Mouse (Mus musculus) left cerebral cortex, postnatal 4 days (tissue): Measurements from ENCODE around the gene Cep131. TPM values are rescaled to one million over a fixed set of nuclear protein-coding genes. Genes with fewer than 3 reads are reported as not detected.

Experiments
- DNase-seq: peaks from one replicate; pipeline ENCODE4 v3.0.0-alpha.2; 2022
- intact Hi-C: fragments of 180-260 bp; cut with DNase I; formaldehyde crosslinking; loops from one replicate; pipeline ENCODE4 v1.15.1; 2025
- total RNA-seq, 2 experiments: library from RNA; stranded (reverse); gene quantifications; 2 replicates each; pipeline ENCODE4 v1.2.3; 2021

Gene Cep131
- total RNA-seq, 2 experiments from 2014 or later, result 49.8 to 53.8 TPM

DNA sequence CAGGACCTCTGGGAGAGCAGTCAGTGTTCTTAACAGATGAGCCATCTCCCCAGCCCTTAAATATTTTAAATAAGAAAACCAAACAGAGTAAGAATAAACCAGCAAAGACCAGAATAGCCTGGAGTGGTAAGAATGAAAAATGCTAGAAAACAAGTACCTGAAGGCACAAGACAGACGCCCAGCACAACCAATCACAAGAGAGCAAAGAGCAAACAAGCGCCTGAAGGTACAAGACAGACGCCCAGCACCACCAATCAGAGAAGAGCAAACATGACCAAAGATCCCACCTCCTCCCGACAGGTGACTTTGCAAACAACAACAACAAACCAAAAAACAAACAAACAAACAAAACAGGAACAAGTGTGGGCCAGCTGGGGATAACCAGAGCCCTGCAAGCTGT is 32.8 kb downstream of the Cep131 start:
- intact Hi-C loops, result no loop called here
- no peak for DNase-seq

DNA sequence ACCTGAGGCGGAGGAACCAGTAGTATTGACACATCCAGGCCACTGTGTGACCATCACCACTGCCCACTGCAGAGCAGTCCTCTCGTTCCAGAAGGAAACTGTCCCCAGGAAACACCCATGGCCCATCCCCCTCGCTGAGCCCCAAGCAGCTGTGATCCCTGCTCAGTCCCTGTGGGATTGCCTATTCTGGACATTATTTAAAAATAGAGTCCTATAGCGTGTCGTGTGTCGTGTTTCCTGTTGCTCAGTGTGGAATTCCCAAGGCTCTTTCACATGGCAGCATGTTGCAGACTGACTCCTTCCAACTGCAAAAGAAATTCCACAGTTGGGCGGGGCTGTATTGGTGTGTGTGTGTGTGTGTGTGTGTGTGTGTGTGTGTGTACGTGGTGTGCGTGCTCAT is 34.4 kb downstream of the Cep131 start:
- no peak for DNase-seq
- intact Hi-C loops, result no loop called here

DNA sequence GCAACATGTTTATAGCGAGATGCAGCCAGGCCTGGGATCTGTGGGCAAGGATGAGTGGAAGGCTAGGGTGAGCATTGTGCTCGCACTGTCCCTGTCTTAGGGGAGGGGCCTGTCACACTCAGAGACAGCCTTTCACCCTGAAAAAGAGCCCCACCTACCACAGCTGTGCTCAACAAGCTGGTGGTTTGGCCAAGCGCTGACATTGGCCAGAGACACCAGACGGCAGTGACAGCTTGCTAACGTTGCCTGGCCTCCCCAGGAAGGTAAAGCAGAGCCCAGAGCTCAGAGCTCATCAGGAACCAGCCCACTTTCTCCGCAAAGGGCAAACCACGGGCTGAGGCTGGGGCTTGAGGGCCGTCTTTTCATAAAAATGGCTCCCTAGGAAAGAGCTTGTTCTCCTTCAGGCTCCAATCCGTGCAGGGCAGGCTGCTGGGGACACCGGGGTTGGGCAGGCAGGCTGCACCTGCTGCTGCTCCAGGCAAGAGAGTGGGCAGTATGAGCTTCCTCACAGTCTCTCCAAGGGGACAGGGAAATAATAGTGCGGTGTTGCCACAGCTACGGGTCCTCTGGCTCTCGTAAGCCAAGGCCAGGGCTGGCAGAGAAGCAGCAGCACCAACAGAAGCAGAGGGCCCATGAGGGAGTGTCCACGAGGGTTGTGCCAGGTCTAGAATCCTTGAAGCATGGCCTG is 35.4 kb downstream of the Cep131 start:
- intact Hi-C loops, result no loop called here
- peak; percentile 88 for DNase-seq

DNA sequence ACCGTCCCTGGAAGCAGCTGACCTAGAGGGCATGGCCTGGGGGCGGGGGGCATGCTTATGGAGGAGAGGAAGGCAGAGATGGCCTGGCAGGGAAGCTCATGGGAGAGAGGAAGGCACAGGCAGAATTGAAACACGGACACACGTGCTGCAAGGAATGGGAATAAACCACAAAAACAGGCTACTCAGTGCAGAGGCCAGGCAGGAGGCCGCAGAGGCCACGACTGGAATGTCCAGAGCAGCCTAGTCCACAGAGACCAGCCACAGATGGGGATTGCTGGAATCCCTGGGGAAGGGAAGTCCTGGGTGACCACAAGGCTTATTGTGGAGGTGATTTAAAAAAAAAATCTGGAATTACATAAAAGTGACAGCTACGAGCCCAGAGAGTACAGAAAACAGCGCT is 37.6 kb downstream of the Cep131 start:
- DNase-seq, result no peak
- intact Hi-C loops, result no loop called here

DNA sequence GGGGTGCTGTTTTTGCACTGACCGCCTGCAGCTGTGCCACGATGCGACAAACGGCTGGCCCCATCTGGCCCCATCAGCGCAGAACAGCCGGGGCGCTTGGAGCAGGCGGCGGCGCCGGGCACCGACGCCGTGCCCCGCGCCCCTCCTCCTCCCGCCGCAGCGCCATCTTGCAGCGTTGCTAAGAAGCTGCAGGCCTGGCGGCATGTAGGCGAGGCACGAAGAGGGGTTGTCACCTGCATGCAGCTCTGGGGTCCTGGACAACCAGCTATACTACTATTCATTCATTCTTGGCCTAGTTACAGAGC is 38.4 kb downstream of the Cep131 start:
- peak; percentile 79 for DNase-seq
- intact Hi-C loops, result no loop called here

DNA sequence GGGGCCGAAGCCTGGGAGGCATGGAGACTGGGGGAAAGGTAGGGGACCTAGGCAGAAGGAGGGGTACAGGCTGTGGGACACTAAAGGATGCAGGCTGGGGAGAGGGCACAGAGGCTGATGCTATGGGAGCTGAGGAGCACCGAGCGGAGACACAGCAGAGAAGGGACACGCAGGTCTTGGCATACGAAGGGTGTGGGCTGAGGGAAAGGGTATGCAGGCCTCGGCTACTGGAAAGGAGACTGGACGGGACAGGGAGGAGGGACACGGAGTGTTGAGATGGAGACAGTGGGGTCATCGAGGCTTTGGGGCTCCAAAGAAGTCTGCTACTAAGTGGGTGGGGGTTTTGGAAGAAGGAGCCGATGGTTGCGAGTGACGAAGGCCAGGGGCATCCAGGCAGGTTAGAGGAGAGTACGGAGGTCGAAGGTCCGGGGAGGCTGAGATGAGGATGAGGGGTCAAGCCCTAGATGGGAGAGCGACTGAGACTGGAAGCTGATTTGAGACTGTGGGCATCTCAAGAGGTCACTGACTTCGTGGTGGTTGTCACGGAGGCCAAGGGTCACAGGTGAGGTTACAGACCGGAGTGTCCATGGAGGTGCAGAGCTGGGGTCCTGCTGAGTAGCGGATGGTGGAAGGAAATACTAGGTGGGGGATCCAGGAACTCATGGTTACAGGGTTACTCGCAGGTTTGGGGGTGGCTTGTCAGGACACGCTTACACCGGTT is 38.9 kb downstream of the Cep131 start:
- DNase-seq, result no peak
- intact Hi-C loops, result no loop called here

DNA sequence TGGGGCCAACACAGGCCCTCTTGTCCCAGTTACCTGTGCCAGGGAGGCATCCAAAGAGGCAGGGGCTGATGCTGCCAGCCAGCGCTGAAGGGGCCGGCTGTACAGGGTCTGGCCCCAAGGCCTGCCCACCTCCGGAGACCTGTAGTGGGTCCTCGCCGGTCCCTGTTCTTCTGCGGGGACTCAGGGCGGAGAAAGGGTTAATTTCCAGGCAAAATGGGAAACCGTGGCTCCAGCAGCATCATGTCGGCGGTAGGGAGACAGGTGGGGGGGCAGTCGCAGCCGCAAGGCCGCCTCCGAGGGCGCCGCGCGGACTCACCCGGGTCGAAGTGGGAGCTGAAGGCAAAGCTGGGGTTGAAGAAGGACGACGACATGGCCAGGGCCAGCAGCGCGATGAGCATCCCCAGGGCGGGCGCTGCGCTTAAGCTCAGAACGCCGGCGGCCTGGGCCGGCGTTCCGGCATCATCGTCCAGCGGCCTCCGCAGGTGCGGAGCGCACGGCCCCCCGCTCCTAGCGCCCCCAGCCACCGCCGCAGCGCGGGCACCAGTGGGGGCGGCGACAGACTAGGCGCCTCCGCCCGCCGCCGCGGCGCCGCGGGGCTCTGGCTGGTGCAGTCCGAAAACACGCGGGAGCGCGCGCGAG is 40.0 kb downstream of the Cep131 start, which contains the start of gene Aatk:
TSS of gene Aatk (minus strand) at position 615 of the 639 bp plus-strand sequence.
- intact Hi-C loops, result no loop called here
- DNase-seq, result peak; percentile 46

DNA sequence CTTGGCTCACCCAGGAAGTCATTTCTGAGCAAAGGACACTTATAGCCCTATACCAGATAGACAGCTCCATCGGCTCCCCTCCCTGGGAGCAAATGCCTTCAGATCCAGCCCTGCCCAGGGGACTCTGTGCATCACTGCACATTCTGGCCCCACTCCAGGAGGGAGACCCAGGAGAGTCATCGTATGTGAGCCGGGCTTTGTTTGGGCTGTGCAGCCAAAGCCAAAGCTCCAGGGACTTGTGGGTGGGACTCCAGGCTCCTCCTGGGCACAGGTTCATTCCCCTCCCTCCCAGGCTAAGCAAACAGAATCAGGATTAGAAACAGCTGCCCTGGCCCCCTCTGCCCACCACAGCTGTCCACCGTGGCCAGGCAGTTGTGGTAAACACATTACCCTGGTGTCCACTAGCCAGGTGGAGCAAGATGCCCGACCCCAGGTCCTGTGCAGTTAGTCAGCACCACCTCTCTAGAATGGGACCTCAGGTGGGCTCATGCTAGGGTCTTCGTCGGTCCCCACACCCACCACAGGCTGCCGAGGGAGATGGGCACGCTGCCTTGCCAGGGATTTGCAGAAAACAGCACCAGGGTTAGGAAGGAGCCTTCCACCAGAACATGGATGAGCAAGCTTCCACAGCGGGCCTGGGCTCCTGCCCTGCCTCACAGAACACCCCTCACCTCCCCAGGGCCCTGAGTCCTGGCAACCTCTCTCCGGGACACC is 40.6 kb downstream of the Cep131 start:
- peak; percentile 73 for DNase-seq
- intact Hi-C loops, result no loop called here

DNA sequence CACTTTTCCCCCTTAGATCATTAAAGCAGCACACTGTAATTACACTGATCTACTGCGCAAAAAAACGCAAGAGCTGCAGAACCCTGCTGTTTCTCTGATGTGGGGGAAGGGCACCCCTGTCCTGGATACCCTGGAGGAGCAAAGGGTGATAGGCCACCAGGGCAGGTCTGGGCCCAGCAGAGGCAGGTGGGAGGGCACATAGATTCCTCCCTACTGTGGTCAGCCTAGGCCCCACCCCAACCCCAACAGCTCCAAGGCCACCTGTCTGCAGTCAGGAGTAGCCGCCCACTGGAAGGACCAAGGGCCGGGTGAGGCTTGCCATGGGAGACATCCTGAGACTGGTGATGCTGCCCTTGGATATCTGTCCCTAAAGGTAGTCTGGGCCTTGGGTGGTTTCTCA is 41.3 kb downstream of the Cep131 start:
- DNase-seq, result no peak
- intact Hi-C loops, result no loop called here

DNA sequence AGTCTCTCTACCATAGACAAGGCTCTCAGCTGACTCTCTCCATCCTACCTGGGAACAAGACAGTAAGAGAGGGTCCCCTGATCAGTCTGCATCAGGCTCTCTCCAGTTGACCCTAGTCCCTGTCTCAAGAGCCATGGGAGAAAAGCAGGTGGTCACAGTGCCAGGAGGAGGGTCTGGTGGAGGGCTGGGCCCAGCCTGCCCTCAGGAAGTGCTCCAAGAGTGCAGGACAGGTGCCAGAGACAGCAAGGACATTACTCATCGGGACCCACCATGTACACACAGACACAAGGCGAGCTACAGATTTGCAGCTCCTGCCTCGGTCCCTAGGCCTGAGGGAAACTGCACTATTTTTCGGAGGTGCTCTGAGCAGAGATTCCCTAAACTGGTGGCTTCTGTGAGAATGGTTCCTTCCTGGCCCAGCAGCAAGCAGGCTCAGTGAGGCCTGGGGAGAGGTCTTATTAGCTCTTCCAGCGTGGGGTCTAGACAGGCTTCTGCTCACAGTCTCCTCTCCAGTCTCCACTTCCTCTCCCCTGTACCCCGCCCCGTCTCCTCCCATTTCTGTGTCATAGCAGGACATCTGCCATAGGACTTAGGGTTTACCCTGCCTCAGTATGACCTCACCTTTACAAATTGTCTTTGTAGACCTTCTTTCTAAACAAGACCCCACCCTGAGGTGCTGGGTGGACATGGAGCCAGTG is 44.3 kb downstream of the Cep131 start:
- no peak for DNase-seq
- intact Hi-C loops, result no loop called here

DNA sequence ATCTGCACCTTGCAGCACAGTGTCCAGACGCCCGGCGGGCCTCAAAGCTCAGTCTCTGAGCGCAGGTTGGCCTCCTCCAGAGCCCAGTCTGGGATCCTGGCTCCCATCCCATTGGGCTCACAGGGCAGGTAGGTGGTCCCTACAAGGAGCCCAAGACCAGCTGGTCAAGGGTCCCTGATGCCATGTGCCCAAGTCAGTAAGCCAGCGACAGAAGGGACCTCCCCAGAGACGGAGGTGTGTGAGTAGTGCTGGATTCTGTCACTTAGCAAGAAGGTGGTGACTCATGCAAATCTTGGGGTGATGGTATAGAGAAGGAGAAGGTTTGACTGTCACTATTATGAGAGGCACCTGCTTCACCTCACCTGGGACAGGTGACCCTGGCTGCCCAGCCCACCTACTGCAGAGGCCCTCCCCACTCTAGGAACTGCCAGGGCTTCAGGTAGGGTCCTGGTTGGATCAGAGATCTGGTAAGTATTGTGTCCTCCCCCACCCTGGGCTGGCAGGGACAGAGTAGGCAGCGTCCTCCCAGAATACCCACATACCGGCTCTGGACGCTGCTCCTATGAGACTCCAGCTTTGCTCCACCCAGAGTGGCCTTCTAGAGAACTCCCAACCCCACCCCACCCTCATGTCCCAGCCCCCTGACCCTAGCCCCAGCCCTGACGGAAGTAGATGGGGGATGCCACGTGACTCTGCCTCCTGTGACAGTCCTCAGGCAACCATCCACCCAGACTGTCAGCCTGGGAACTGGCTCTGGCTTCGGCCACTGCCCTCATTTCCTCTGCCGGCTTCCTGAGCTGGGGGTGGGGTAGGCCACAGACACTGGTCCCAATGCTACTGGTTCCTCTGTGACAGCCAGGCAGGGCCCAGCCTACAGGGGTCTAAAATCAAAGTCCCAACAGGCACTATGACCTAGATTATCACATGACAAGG is 45.2 kb downstream of the Cep131 start:
- intact Hi-C loops, result no loop called here
- DNase-seq, result no peak

DNA sequence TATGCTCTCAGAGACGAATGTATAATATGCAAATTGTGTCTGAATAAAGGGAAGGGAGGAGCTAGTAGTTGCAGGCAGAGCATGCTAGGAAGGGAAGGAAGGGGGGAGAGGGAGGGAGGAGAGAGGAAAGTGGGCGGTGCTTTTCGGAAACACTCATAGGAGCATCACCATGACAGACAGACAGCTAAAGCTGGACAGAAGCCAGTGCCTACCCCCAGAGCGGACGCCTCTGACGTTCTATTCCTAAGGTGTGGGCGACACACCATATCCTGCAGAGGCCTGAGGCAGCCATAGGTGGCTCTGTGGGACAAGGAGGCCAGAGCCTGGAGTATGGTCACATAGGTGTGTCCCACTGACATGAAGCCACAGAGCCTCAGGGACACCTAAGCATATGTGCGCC is 46.2 kb downstream of the Cep131 start:
- no peak for DNase-seq
- intact Hi-C loops, result no loop called here

DNA sequence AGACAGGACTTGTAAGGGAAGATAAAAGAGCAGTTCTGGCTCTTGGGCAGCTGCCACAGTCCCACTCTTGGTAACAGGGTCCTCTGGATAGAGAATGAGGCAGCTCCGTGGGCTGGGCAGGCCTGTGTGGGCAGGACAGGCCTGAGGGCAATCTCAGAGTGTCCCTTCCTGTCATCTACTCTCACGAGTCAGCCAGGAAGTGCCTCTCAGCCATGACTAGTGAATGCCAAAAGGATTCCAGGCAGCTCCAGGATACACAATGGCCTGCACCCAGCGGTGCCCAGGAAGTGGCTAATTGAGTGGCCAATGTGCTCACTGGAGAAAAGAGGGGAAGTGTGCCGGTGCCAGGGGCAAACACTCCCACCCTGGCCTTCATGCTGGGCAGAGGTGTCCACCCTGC is 47.0 kb downstream of the Cep131 start:
- DNase-seq, result no peak
- intact Hi-C loops, result no loop called here

DNA sequence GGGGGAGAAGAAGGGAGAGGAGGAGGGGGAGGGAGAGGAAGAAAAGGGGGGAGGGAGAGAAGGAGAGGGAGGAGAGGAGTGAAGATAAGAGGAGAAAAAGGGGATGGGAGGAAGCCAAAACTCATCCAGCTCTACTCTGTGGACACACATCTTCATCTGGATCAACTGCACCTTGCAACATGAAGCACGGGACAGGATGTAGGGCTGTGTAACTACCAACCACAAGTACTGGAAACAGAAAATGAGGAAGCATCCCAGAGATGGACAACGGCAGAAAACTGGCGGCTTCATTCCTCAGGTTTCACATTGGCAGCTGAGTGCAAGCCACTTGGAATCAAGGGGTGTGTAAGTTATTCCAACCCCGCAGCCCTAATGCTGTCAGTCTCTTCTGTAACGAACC is 51.9 kb downstream of the Cep131 start:
- intact Hi-C loops, result no loop called here
- DNase-seq, result no peak

DNA sequence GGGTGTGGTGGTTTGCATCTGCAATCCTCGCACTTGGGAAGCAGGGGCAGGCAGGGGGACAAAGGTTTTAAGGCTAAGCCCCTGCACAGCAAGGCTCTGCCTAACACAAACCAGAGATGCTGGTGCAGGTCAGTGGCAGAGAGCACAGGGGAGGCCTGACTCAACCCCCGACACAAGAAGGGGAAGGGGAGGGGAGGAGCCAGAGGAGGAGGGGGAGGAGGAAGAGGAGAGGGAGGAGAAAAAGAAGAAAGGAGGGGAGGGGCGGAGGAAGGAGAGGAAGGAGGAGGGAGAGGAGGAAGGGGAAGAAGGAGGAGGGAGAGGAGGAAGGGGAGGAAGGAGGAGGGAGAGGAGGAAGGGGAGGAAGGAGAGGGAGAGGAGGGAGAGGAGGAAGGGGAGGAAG is 52.3 kb downstream of the Cep131 start:
- DNase-seq, result no peak
- intact Hi-C loops, result no loop called here

DNA sequence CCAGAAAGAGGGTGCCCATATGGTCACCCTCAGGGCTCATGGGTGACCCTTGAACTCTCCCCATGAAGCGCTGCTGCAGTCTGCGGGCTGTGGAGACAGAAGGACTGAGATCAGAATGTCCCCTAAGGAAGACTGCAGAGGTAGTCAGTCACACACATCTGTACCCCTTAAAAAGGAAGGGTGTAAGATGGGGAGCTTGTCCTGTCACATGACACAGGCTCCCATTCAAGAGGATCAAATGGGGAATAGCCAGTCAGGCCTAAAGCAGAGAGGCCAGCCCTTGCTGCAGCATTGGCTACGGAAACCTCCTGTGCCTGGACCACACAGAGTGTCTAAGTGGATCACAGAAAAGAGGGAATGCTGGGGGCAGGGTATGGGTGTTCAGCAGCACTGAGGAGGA is 53.2 kb downstream of the Cep131 start:
- intact Hi-C loops, result no loop called here
- DNase-seq, result no peak

DNA sequence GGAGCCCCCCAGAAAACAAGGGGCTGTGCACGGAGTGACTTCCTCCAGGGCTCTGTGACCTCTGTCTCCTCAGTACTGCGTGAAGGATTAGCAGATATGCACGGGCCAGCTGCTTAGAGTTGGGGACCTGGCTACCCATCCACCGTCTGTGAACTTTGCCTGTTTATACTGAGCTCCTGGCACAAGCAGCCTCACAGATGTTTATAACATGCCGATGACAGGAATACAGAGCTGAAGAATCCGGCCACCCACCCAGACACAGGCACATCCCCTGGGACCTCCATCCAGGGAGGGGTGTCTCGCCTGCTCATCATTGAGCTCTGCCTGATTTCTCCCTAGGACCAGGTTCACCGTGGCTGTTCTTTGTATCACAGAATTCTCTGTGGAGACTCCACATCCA is 54.6 kb downstream of the Cep131 start:
- intact Hi-C loops, result no loop called here
- no peak for DNase-seq

DNA sequence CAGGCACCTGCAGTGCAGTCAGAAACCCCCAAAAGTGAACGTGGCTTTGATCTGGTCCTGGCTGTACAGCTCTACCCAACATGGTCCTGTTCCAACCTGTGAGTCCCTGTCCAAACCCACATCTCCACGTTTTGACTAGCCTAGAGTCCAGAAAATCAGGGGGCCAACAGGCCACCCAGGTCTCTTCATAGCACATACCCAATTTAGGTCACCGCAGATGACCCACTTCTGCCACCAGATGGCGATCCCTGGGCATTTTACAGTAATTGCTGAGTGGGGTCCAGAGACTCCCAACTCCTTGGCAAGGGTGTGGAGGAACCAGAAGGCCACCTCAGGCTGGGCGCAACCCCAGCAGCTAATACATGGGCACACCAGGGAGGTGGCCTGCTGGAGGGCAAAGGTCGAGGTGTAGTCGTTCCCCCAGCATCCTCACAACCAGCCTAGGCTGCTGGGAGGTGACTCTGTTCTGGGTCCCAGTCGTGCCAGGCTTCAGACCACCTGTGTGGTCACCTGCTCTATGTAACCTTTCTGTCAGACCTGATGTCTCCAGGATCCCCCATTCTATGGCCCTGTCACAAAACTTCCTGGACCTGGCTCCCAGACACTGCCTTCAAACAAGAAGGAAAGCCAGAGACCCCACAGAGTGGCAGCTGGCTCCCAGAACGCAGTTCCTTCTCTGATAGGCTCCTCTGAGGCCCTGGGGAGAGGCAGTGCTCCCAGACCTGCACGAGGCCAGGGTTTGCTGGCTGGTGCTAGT is 56.3 kb downstream of the Cep131 start:
- intact Hi-C loops, result no loop called here
- peak; percentile 83 for DNase-seq

DNA sequence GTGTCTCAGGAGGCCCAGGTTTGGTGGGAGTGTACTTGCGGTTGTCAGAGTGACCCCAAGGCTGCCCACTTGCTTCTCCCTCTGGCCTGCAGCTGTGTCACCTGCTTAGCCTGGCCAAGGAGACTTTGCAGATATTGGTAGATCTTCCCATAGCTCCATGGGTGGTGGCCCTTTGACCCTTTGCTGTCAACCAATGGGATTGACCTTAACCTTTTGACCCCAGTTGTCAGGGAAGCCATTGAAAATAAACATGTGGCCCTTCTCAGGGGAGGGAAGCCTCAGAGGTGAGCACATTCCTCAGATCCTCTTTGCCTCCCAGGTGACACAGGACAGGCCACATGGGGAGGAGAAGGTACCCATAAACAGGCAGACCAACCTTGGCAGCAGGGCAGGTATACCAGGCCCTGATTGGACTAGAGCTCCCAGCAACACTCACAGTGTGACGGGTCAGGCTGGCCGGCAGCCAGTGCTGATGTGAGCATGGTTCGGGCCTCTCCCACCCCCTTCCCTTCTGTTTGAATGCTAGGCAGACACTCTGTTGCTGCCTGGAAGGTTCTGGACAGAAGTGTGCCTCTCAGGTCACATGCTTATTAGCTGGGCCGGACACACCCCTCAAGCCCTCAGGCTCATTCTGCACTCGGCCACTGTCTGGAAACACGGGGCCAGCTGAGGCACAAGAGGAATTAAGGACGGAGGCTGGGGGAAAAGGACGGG is 57.0 kb downstream of the Cep131 start:
- intact Hi-C loops, result no loop called here

More for the DNA sequence above, 57.0 kb downstream of the Cep131 start:
- DNase-seq, result no peak
